Mouse (Mus musculus): ENCODE measurements at regions not wholly inside any gene's neighbourhood (a gene's known extent, or its start where the extent isn't known, plus 50 kb on each side); places are given as distances from the start of the nearest gene placed in this dataset.

- DNase-seq, result no peak
Observed at GRCm38 (mm10) chr1:183624266-183624665, 206.3 kb downstream of the Hhipl2 start.

- DNase-seq, result no peak
Observed at GRCm38 (mm10) chr1:183633810-183634209, 215.8 kb downstream of the Hhipl2 start.

GRCm38 (mm10) chr1:183634836-183635235 lies 216.8 kb downstream of the Hhipl2 start:
- no peak for DNase-seq

- DNase-seq, result no peak
Observed at GRCm38 (mm10) chr1:183637214-183637613, 219.2 kb downstream of the Hhipl2 start.

GRCm38 (mm10) chr1:183639332-183639731 lies 221.3 kb downstream of the Hhipl2 start:
- no peak for DNase-seq

GRCm38 (mm10) chr1:183640568-183640967 lies 222.6 kb downstream of the Hhipl2 start:
- DNase-seq, result peak; percentile 10 to 11

- DNase-seq, result no peak
Observed at GRCm38 (mm10) chr1:183644001-183644400, 226.0 kb downstream of the Hhipl2 start.

GRCm38 (mm10) chr1:183653878-183654277 lies 235.9 kb downstream of the Hhipl2 start:
- DNase-seq, result no peak

GRCm38 (mm10) chr1:183657043-183657442 lies 239.0 kb downstream of the Hhipl2 start:
- DNase-seq, result peak; percentile 9 to 36

GRCm38 (mm10) chr1:183660541-183660940 lies 242.5 kb downstream of the Hhipl2 start:
- no peak for DNase-seq

GRCm38 (mm10) chr1:183662369-183663043 lies 244.5 kb downstream of the Hhipl2 start:
- DNase-seq, result no peak

GRCm38 (mm10) chr1:183669271-183669670 lies 251.3 kb downstream of the Hhipl2 start:
- no peak for DNase-seq

GRCm38 (mm10) chr1:183669674-183670073 lies 251.7 kb downstream of the Hhipl2 start:
- peak; percentile 6 to 18 for DNase-seq

- no peak for DNase-seq
Observed at GRCm38 (mm10) chr1:183670542-183670941, 252.5 kb downstream of the Hhipl2 start.

GRCm38 (mm10) chr1:183671541-183671940 lies 253.5 kb downstream of the Hhipl2 start:
- DNase-seq, result peak in 1 of 2 experiments; percentile 16

GRCm38 (mm10) chr1:183672521-183672920 lies 254.5 kb downstream of the Hhipl2 start:
- DNase-seq, result peak in 1 of 2 experiments; percentile 18

GRCm38 (mm10) chr1:183677585-183677984 lies 259.6 kb downstream of the Hhipl2 start:
- DNase-seq, result no peak

- DNase-seq, result peak; percentile 58 to 59
Observed at GRCm38 (mm10) chr1:183679949-183680348, 261.9 kb downstream of the Hhipl2 start.

- DNase-seq, result no peak
Observed at GRCm38 (mm10) chr1:183686056-183686455, 268.0 kb downstream of the Hhipl2 start.

GRCm38 (mm10) chr1:183692756-183693155 lies 274.7 kb downstream of the Hhipl2 start:
- no peak for DNase-seq

GRCm38 (mm10) chr1:183699284-183699683 lies 281.3 kb downstream of the Hhipl2 start:
- DNase-seq, result peak; percentile 5 to 11

GRCm38 (mm10) chr1:183702888-183703287 lies 284.9 kb downstream of the Hhipl2 start:
- DNase-seq, result no peak

- DNase-seq, result no peak
Observed at GRCm38 (mm10) chr1:183712895-183713294, 294.9 kb downstream of the Hhipl2 start.

- DNase-seq, result no peak
Observed at GRCm38 (mm10) chr1:183717060-183717459, 296.0 kb upstream of the Dusp10 start.

GRCm38 (mm10) chr1:183749126-183749525 lies 264.0 kb upstream of the Dusp10 start:
- DNase-seq, result no peak

Measured in lung, adult 18-20 months (tissue).